Mouse (Mus musculus): ENCODE data around the gene Gfm1. TPM values are rescaled to one million over a fixed set of nuclear protein-coding genes. Genes with fewer than 3 reads are reported as not detected.

Gene Gfm1
- 3.5 TPM for polyA plus RNA-seq (2015; fragmentation: Illumina TruSeq; extraction: RNeasy Lipid Tissue Mini Kit (QIAGEN cat#74804); ENCODE audit: insufficient read depth, low read depth, low replicate concordance)

GRCm38 (mm10) chr3:67429999-67430380 is at the start of gene Gfm1:
Gene Gfm1, plus strand, starts transcription at chr3:67430096.

GRCm38 (mm10) chr3:67463450-67464372 is 33.8 kb downstream of the Gfm1 start, which contains the start of gene Lxn:
Gene Lxn, minus strand, starts transcription at chr3:67463926.

GRCm38 (mm10) chr3:67515274-67515801 is 85.4 kb downstream of the Gfm1 start, which contains the start of gene Rarres1:
Gene Rarres1, minus strand, starts transcription at chr3:67515523.

Other genes with a start within 250 kb of the Gfm1 start
- not detected for gene Mlf1, start 56.0 kb upstream of the Gfm1 start, polyA plus RNA-seq (2015; fragmentation: Illumina TruSeq; extraction: RNeasy Lipid Tissue Mini Kit (QIAGEN cat#74804); ENCODE audit: insufficient read depth, low read depth, low replicate concordance)
- gene Gm17402, start 54.9 kb upstream of the Gfm1 start, polyA plus RNA-seq (2015; fragmentation: Illumina TruSeq; extraction: RNeasy Lipid Tissue Mini Kit (QIAGEN cat#74804); ENCODE audit: insufficient read depth, low read depth, low replicate concordance) = not detected
- 10.7 TPM for gene Lxn, start 33.8 kb downstream of the Gfm1 start, polyA plus RNA-seq (2015; fragmentation: Illumina TruSeq; extraction: RNeasy Lipid Tissue Mini Kit (QIAGEN cat#74804); ENCODE audit: insufficient read depth, low read depth, low replicate concordance)
- gene Rarres1, start 85.4 kb downstream of the Gfm1 start, polyA plus RNA-seq (2015; fragmentation: Illumina TruSeq; extraction: RNeasy Lipid Tissue Mini Kit (QIAGEN cat#74804); ENCODE audit: insufficient read depth, low read depth, low replicate concordance) = 1.1 TPM
- 11.1 TPM for gene Mfsd1, start 152.6 kb downstream of the Gfm1 start, polyA plus RNA-seq (2015; fragmentation: Illumina TruSeq; extraction: RNeasy Lipid Tissue Mini Kit (QIAGEN cat#74804); ENCODE audit: insufficient read depth, low read depth, low replicate concordance)

Data from pancreas, adult 10 weeks (tissue).